9 mouse cellular contexts compared by ENCODE assay signal in the genomic region with DNA sequence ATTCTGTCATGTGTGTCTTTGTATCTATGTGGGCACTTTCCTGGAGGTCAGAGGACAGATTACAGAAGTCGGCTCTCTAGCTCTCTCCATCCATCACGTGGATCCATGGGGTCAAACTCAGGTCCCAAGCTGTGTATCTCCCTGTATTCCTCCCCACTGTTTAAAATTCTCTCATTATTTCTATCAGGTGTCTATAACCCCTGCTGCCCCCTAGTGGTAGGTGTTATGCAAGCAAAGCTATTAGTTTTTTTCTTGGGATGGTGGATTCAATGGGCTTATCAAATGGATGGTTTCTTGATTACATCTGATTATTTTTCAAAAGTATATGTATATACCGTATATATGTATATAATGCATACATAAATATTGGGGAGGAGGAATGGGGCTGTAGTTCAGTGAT. TPM values are rescaled to one million over a fixed set of nuclear protein-coding genes. Genes with fewer than 3 reads are reported as not detected.
DNase-seq lines count a peak whose midpoint lies in the region; ATAC-seq lines count a peak whose summit lies in the region.
"Had no signal": no experiment of that assay in that cellular context is flagged by ENCODE, and none has a peak within 500 bp of the region (broad histone marks: within the 10 kb centered on the region; RNA-seq: fewer than 3 reads in every experiment).

No protein-coding gene starts in this region.

- WGBS in forebrain, embryonic 14.5 days = 31% methylated on average over 3 of the region's 3 CpGs
- 41% methylated on average over 3 of the region's 3 CpGs for WGBS in forebrain, embryonic 12.5 days

- ATAC-seq in forebrain, embryonic 14.5 days = no peak
- no peak for ATAC-seq in forebrain, embryonic 12.5 days (ENCODE audit: low FRiP score)
- 0 out of 2 replicates have a peak, but pooled peaks have one; percentile 33 for ATAC-seq in megakaryocyte, adult 5-6 weeks (ENCODE audit: poor library complexity, severe bottlenecking)

- DNase-seq in forebrain, embryonic 14.5 days (ENCODE audit: low spot score) = peak; percentile 76
- peak; percentile 41 for DNase-seq in ovary, postnatal 14 days (ENCODE audit: low spot score)
- no peak for DNase-seq in ovary, adult 18-20 months (ENCODE audit: low spot score)
- DNase-seq in cerebellum, postnatal 14 days = peak; percentile 84 to 90
- DNase-seq in kidney, postnatal 14 days = peak; percentile 70
- DNase-seq in thymus, postnatal 0 days (ENCODE audit: low spot score) = peak; percentile 72

- no peaks in the 10 kb centered on the region for H3K9me3 ChIP-seq in forebrain, embryonic 14.5 days (replicated peaks; ENCODE audit: control insufficient read depth, low read length)
- no peaks in the 10 kb centered on the region for H3K9me3 ChIP-seq in forebrain, embryonic 12.5 days
- H3K9me3 ChIP-seq: hindbrain, embryonic 15.5 days had no signal

- no peak overlapping the region for H3K4me3 ChIP-seq in forebrain, embryonic 14.5 days (ENCODE audit: low read depth, low read length)
- no peak overlapping the region for H3K4me3 ChIP-seq in forebrain, embryonic 12.5 days (replicated peaks)
- H3K4me3 ChIP-seq: hindbrain, embryonic 15.5 days had no signal

- H3K4me1 ChIP-seq in forebrain, embryonic 14.5 days (ENCODE audit: control insufficient read depth, insufficient read depth, low read length) = peaks cover 4% of the 10 kb centered on the region
- H3K4me1 ChIP-seq in forebrain, embryonic 12.5 days = peaks cover 13% of the 10 kb centered on the region

- no peak overlapping the region for H3K9ac ChIP-seq in forebrain, embryonic 14.5 days (ENCODE audit: low read length)
- H3K9ac ChIP-seq in forebrain, embryonic 12.5 days = no peak overlapping the region
- H3K9ac ChIP-seq: hindbrain, embryonic 15.5 days had no signal

- H3K4me2 ChIP-seq in forebrain, embryonic 14.5 days (ENCODE audit: low read length) = no peak overlapping the region
- H3K4me2 ChIP-seq in forebrain, embryonic 12.5 days = no peak overlapping the region
- H3K4me2 ChIP-seq: hindbrain, embryonic 15.5 days had no signal

- H3K36me3 ChIP-seq in forebrain, embryonic 14.5 days (ENCODE audit: control insufficient read depth, insufficient read depth, low read length) = peaks cover 6% of the 10 kb centered on the region
- H3K36me3 ChIP-seq in forebrain, embryonic 12.5 days (replicated peaks) = peaks cover 7% of the 10 kb centered on the region

- no peak overlapping the region for H3K27ac ChIP-seq in forebrain, embryonic 14.5 days (ENCODE audit: low read depth, low read length)
- no peak overlapping the region for H3K27ac ChIP-seq in forebrain, embryonic 12.5 days
- H3K27ac ChIP-seq: hindbrain, embryonic 15.5 days had no signal

- H3K27me3 ChIP-seq in forebrain, embryonic 14.5 days (replicated peaks; ENCODE audit: control insufficient read depth, insufficient read depth, low read length) = no peaks in the 10 kb centered on the region
- no peaks in the 10 kb centered on the region for H3K27me3 ChIP-seq in forebrain, embryonic 12.5 days
- H3K27me3 ChIP-seq: hindbrain, embryonic 15.5 days had no signal

RNA-seq across cellular contexts. Expression of a gene that starts 1.8 kb away (rescaled TPM):
- 67.2 and 68.6 TPM in 2 replicates for polyA plus RNA-seq in forebrain, embryonic 14.5 days (2014; fragmentation: Nextera tagmentation; extraction: Ambion mirVana)
- polyA plus RNA-seq in forebrain, embryonic 12.5 days (2016; fragmentation: Nextera tagmentation; extraction: Ambion mirVana) = 59.3 and 61.4 TPM in 2 replicates
- 3.8 and 8.6 TPM in 2 replicates for total RNA-seq in megakaryocyte, adult 5-6 weeks (2015)
- 1.8 and 3.4 TPM in 2 replicates for total RNA-seq in megakaryocyte, adult 5-6 weeks (2017)
- 25.5 and 27.3 TPM in 2 replicates for polyA plus RNA-seq in thymus, postnatal 0 days (2015; fragmentation: Nextera tagmentation; extraction: Ambion mirVana)

RNA-seq across cellular contexts. Expression of a gene that starts 39.2 kb away (rescaled TPM):
- polyA plus RNA-seq in forebrain, embryonic 14.5 days (2014; fragmentation: Nextera tagmentation; extraction: Ambion mirVana) = 82.1 and 101 TPM in 2 replicates
- polyA plus RNA-seq in forebrain, embryonic 12.5 days (2016; fragmentation: Nextera tagmentation; extraction: Ambion mirVana) = 127 and 135 TPM in 2 replicates
- 29.6 and 31.1 TPM in 2 replicates for total RNA-seq in megakaryocyte, adult 5-6 weeks (2015)
- 45.9 and 49.7 TPM in 2 replicates for total RNA-seq in megakaryocyte, adult 5-6 weeks (2017)
- 44.4 and 45.8 TPM in 2 replicates for polyA plus RNA-seq in thymus, postnatal 0 days (2015; fragmentation: Nextera tagmentation; extraction: Ambion mirVana)

RNA-seq across cellular contexts. Expression of a gene that starts 57.7 kb away (rescaled TPM):
- 1.0 and 1.9 TPM in 2 replicates for polyA plus RNA-seq in forebrain, embryonic 14.5 days (2014; fragmentation: Nextera tagmentation; extraction: Ambion mirVana)
- 0.74 and 2.1 TPM in 2 replicates for polyA plus RNA-seq in forebrain, embryonic 12.5 days (2016; fragmentation: Nextera tagmentation; extraction: Ambion mirVana)
- total RNA-seq in megakaryocyte, adult 5-6 weeks (2015) = 0.25 and 3.5 TPM in 2 replicates
- 0.37 TPM in 1 of 2 replicates, not detected in the other for total RNA-seq in megakaryocyte, adult 5-6 weeks (2017)
- 32.0 and 35.5 TPM in 2 replicates for polyA plus RNA-seq in thymus, postnatal 0 days (2015; fragmentation: Nextera tagmentation; extraction: Ambion mirVana)

Comparison
In these comparisons a context has a peak if more than half of its experiments do, and no peak if none do; other contexts are left out.
1. RNA of a gene that starts 57.7 kb away (polyA plus RNA-seq): 32.0 to 35.5 TPM in thymus, postnatal 0 days; 0.74 to 2.1 TPM in forebrain, embryonic 12.5 days and 1.0 to 1.9 TPM in forebrain, embryonic 14.5 days; every median in the first group is over 10 times any median in the second.